Mouse (Mus musculus): Measurements from ENCODE around the gene Cdh12. TPM values are rescaled to one million over a fixed set of nuclear protein-coding genes. Genes with fewer than 3 reads are reported as not detected.

The Cdh12 gene
- polyA plus RNA-seq, 1 experiment = not detected

GRCm38 (mm10) chr15:21343853-21344252 lies 894.8 kb downstream of the Cdh12 start:
- Histone ChIP-seq H3K79me2 (ENCODE audit: control insufficient read depth, insufficient read depth) (no peaks in the 10 kb centered on the region), H3K27me3 (ENCODE audit: control insufficient read depth, insufficient read depth, insufficient read length) (no peaks in the 10 kb centered on the region), H3K4me2 (ENCODE audit: low read depth) (no peak overlapping the region), H3K36me3 (ENCODE audit: control insufficient read depth, insufficient read depth) (no peaks in the 10 kb centered on the region), H3ac (ENCODE audit: control insufficient read depth, insufficient read length) (no peak overlapping the region), H3K4me3 (no peak overlapping the region)
- no peak for TF ChIP-seq CEBPB (IDR thresholded peaks at IDR 0.05; ENCODE audit: insufficient read depth, poor library complexity, severe bottlenecking)
- TF ChIP-seq USF1 (IDR thresholded peaks at IDR 0.05; ENCODE audit: low read depth) = no peak
- no peak for TF ChIP-seq MYOG (IDR thresholded peaks at IDR 0.05; ENCODE audit: control insufficient read depth in 1 of 3, insufficient read depth in 1 of 3, insufficient read length in 2 of 3, low read depth in 2 of 3)
- no peak for TF ChIP-seq SRF (IDR thresholded peaks at IDR 0.05; ENCODE audit: control insufficient read depth, insufficient read length, low read depth)
- no peak for TF ChIP-seq MAX (IDR thresholded peaks at IDR 0.05; ENCODE audit: low read depth)
- no peak for TF ChIP-seq TCF3 (IDR thresholded peaks at IDR 0.05; ENCODE audit: insufficient read length, low read depth)
- no peak for TF ChIP-seq POLR2AphosphoS2 (IDR thresholded peaks at IDR 0.05; ENCODE audit: insufficient read length, low read depth)
- no peak for TF ChIP-seq POLR2A (IDR thresholded peaks at IDR 0.05; ENCODE audit: insufficient read length, low read depth)

- Histone ChIP-seq H3K27me3 (ENCODE audit: control insufficient read depth, insufficient read depth, insufficient read length) (no peaks in the 10 kb centered on the region), H3K36me3 (ENCODE audit: control insufficient read depth, insufficient read depth) (no peaks in the 10 kb centered on the region), H3ac (ENCODE audit: control insufficient read depth, insufficient read length) (no peak overlapping the region), H3K4me2 (ENCODE audit: low read depth) (no peak overlapping the region), H3K79me2 (ENCODE audit: control insufficient read depth, insufficient read depth) (no peaks in the 10 kb centered on the region), H3K4me3 (no peak overlapping the region)
- TF ChIP-seq USF1 (IDR thresholded peaks at IDR 0.05; ENCODE audit: low read depth) (no peak), SRF (IDR thresholded peaks at IDR 0.05; ENCODE audit: control insufficient read depth, insufficient read length, low read depth) (no peak), POLR2A (IDR thresholded peaks at IDR 0.05; ENCODE audit: insufficient read length, low read depth) (no peak), REST (IDR thresholded peaks at IDR 0.05; ENCODE audit: insufficient read depth, insufficient read length) (no peak), CEBPB (IDR thresholded peaks at IDR 0.05; ENCODE audit: insufficient read depth, poor library complexity, severe bottlenecking) (no peak), POLR2AphosphoS2 (IDR thresholded peaks at IDR 0.05; ENCODE audit: insufficient read length, low read depth) (no peak), E2F4 (IDR thresholded peaks at IDR 0.05; ENCODE audit: insufficient read depth) (no peak), MYOD1 (IDR thresholded peaks at IDR 0.05; ENCODE audit: control insufficient read depth in 1 of 3, insufficient read length in 2 of 3, low read depth in 2 of 3) (no peak), MYOG (IDR thresholded peaks at IDR 0.05; ENCODE audit: control insufficient read depth in 1 of 3, insufficient read depth in 1 of 3, insufficient read length in 2 of 3, low read depth in 2 of 3) (no peak), TCF3 (IDR thresholded peaks at IDR 0.05; ENCODE audit: insufficient read length, low read depth) (no peak)
Measured at GRCm38 (mm10) chr15:21344323-21344722, 895.3 kb downstream of the Cdh12 start.

GRCm38 (mm10) chr15:21344749-21345148 lies 895.7 kb downstream of the Cdh12 start:
- Histone ChIP-seq H3K27me3 (ENCODE audit: control insufficient read depth, insufficient read depth, insufficient read length) (no peaks in the 10 kb centered on the region), H3K36me3 (ENCODE audit: control insufficient read depth, insufficient read depth) (no peaks in the 10 kb centered on the region), H3ac (ENCODE audit: control insufficient read depth, insufficient read length) (no peak overlapping the region), H3K4me2 (ENCODE audit: low read depth) (no peak overlapping the region), H3K4me3 (no peak overlapping the region), H3K79me2 (ENCODE audit: control insufficient read depth, insufficient read depth) (no peaks in the 10 kb centered on the region)
- TF ChIP-seq MYOG (IDR thresholded peaks at IDR 0.05; ENCODE audit: control insufficient read depth in 1 of 3, insufficient read depth in 1 of 3, insufficient read length in 2 of 3, low read depth in 2 of 3) = no peak
- no peak for TF ChIP-seq POLR2A (IDR thresholded peaks at IDR 0.05; ENCODE audit: insufficient read length, low read depth)
- no peak for TF ChIP-seq TCF3 (IDR thresholded peaks at IDR 0.05; ENCODE audit: insufficient read length, low read depth)
- no peak for TF ChIP-seq E2F4 (IDR thresholded peaks at IDR 0.05; ENCODE audit: insufficient read depth)
- TF ChIP-seq CEBPB (IDR thresholded peaks at IDR 0.05; ENCODE audit: insufficient read depth, poor library complexity, severe bottlenecking) = no peak
- TF ChIP-seq TCF12 (IDR thresholded peaks at IDR 0.05; ENCODE audit: insufficient read depth, poor library complexity, severe bottlenecking) = no peak
- no peak for TF ChIP-seq REST (IDR thresholded peaks at IDR 0.05; ENCODE audit: insufficient read depth, insufficient read length)
- no peak for TF ChIP-seq SRF (IDR thresholded peaks at IDR 0.05; ENCODE audit: control insufficient read depth, insufficient read length, low read depth)
- TF ChIP-seq MYOD1 (IDR thresholded peaks at IDR 0.05; ENCODE audit: control insufficient read depth in 1 of 3, insufficient read length in 2 of 3, low read depth in 2 of 3) = no peak
- no peak for TF ChIP-seq MAX (IDR thresholded peaks at IDR 0.05; ENCODE audit: low read depth)
- no peak for TF ChIP-seq USF1 (IDR thresholded peaks at IDR 0.05; ENCODE audit: low read depth)
- no peak for TF ChIP-seq POLR2AphosphoS2 (IDR thresholded peaks at IDR 0.05; ENCODE audit: insufficient read length, low read depth)

- TF ChIP-seq REST (IDR thresholded peaks at IDR 0.05; ENCODE audit: insufficient read depth, insufficient read length) = no peak
- no peak for TF ChIP-seq MYOD1 (IDR thresholded peaks at IDR 0.05; ENCODE audit: control insufficient read depth in 1 of 3, insufficient read length in 2 of 3, low read depth in 2 of 3)
- no peak for TF ChIP-seq MYOG (IDR thresholded peaks at IDR 0.05; ENCODE audit: control insufficient read depth in 1 of 3, insufficient read depth in 1 of 3, insufficient read length in 2 of 3, low read depth in 2 of 3)
- TF ChIP-seq POLR2AphosphoS2 (IDR thresholded peaks at IDR 0.05; ENCODE audit: insufficient read length, low read depth) = no peak
- TF ChIP-seq CEBPB (IDR thresholded peaks at IDR 0.05; ENCODE audit: insufficient read depth, poor library complexity, severe bottlenecking) = no peak
- TF ChIP-seq MAX (IDR thresholded peaks at IDR 0.05; ENCODE audit: low read depth) = no peak
- TF ChIP-seq TCF12 (IDR thresholded peaks at IDR 0.05; ENCODE audit: insufficient read depth, poor library complexity, severe bottlenecking) = no peak
- no peak for TF ChIP-seq E2F4 (IDR thresholded peaks at IDR 0.05; ENCODE audit: insufficient read depth)
- H3K4me2 ChIP-seq (ENCODE audit: low read depth) = no peak overlapping the region
- no peak overlapping the region for H3K4me3 ChIP-seq
- no peaks in the 10 kb centered on the region for H3K36me3 ChIP-seq (ENCODE audit: control insufficient read depth, insufficient read depth)
- H3K27me3 ChIP-seq (ENCODE audit: control insufficient read depth, insufficient read depth, insufficient read length) = no peaks in the 10 kb centered on the region
- no peak overlapping the region for H3ac ChIP-seq (ENCODE audit: control insufficient read depth, insufficient read length)
- H3K79me2 ChIP-seq (ENCODE audit: control insufficient read depth, insufficient read depth) = no peaks in the 10 kb centered on the region
Measured at GRCm38 (mm10) chr15:21355356-21356101, 906.5 kb downstream of the Cdh12 start.
